Mouse (Mus musculus) embryo, embryonic 11.5 days (tissue): Measurements from ENCODE around the gene Sacs.

Experiments
- DNase-seq: peaks from one replicate; pipeline ENCODE4 v3.0.0-alpha.2; 2012; ENCODE audit warnings: low read depth, low spot score

The Sacs gene

GRCm38 (mm10) chr14:61160920-61161319 lies 22.7 kb downstream of the Sacs start:
- DNase-seq, result no peak

- DNase-seq, result no peak
Measured at GRCm38 (mm10) chr14:61161367-61162334, 23.4 kb downstream of the Sacs start.

- DNase-seq, result no peak
Measured at GRCm38 (mm10) chr14:61164461-61164860, 26.2 kb downstream of the Sacs start.

- no peak for DNase-seq
Measured at GRCm38 (mm10) chr14:61165929-61166328, 27.7 kb downstream of the Sacs start.

GRCm38 (mm10) chr14:61171261-61171970 lies 33.2 kb downstream of the Sacs start:
- DNase-seq, result no peak

- peak; percentile 100 for DNase-seq
Measured at GRCm38 (mm10) chr14:61172548-61173158, 34.4 kb downstream of the Sacs start.

GRCm38 (mm10) chr14:61173229-61173628 lies 35.0 kb downstream of the Sacs start:
- DNase-seq, result peak; percentile 47

- DNase-seq, result no peak
Measured at GRCm38 (mm10) chr14:61191904-61192303, 53.6 kb downstream of the Sacs start.

GRCm38 (mm10) chr14:61192326-61192725 lies 54.1 kb downstream of the Sacs start:
- no peak for DNase-seq

GRCm38 (mm10) chr14:61194416-61194815 lies 56.2 kb downstream of the Sacs start:
- no peak for DNase-seq

GRCm38 (mm10) chr14:61210111-61210510 lies 71.9 kb downstream of the Sacs start:
- DNase-seq, result no peak

- no peak for DNase-seq
Measured at GRCm38 (mm10) chr14:61211754-61212153, 73.5 kb downstream of the Sacs start.

GRCm38 (mm10) chr14:61221166-61221565 lies 82.9 kb downstream of the Sacs start:
- DNase-seq, result no peak

- DNase-seq, result no peak
Measured at GRCm38 (mm10) chr14:61222506-61222905, 84.2 kb downstream of the Sacs start.

GRCm38 (mm10) chr14:61223740-61224139 lies 85.5 kb downstream of the Sacs start:
- no peak for DNase-seq

GRCm38 (mm10) chr14:61224387-61225077 lies 86.3 kb downstream of the Sacs start:
- no peak for DNase-seq

- no peak for DNase-seq
Measured at GRCm38 (mm10) chr14:61226151-61226550, 87.9 kb downstream of the Sacs start.

GRCm38 (mm10) chr14:61229763-61230162 lies 91.5 kb downstream of the Sacs start:
- no peak for DNase-seq

- no peak for DNase-seq
Measured at GRCm38 (mm10) chr14:61230179-61230578, 91.9 kb downstream of the Sacs start.

GRCm38 (mm10) chr14:61232016-61232568 lies 93.8 kb downstream of the Sacs start:
- DNase-seq, result no peak

GRCm38 (mm10) chr14:61235846-61236474 lies 97.7 kb downstream of the Sacs start:
- DNase-seq, result no peak
